Mouse (Mus musculus): ENCODE data around the gene Pkm.

The Pkm gene

GRCm38 (mm10) chr9:59655958-59656634 is at the start of gene Pkm:
TSS of gene Pkm (plus strand) at chr9:59656368.
- peak; percentile 98 for DNase-seq (ENCODE audit: low spot score)

GRCm38 (mm10) chr9:59610950-59611349 is 45.2 kb upstream of the Pkm start:
- no peak for DNase-seq (ENCODE audit: low spot score)

- no peak for DNase-seq (ENCODE audit: low spot score)
Measured at GRCm38 (mm10) chr9:59615797-59616196, 40.4 kb upstream of the Pkm start.

- DNase-seq (ENCODE audit: low spot score): peak; percentile 99
Measured at GRCm38 (mm10) chr9:59616622-59617306, 39.4 kb upstream of the Pkm start, which contains the start of gene Parp6. TSS of gene Parp6 (plus strand) at chr9:59617284.

GRCm38 (mm10) chr9:59617307-59617973 is 38.7 kb upstream of the Pkm start:
- DNase-seq (ENCODE audit: low spot score): no peak

GRCm38 (mm10) chr9:59638372-59638771 is 17.8 kb upstream of the Pkm start:
- no peak for DNase-seq (ENCODE audit: low spot score)

GRCm38 (mm10) chr9:59639936-59640335 is 16.2 kb upstream of the Pkm start:
- DNase-seq (ENCODE audit: low spot score): no peak

GRCm38 (mm10) chr9:59641320-59641719 is 14.8 kb upstream of the Pkm start:
- DNase-seq (ENCODE audit: low spot score): no peak

GRCm38 (mm10) chr9:59649911-59650310 is 6.3 kb upstream of the Pkm start:
- no peak for DNase-seq (ENCODE audit: low spot score)

- no peak for DNase-seq (ENCODE audit: low spot score)
Measured at GRCm38 (mm10) chr9:59653371-59653770, 2.8 kb upstream of the Pkm start.

GRCm38 (mm10) chr9:59654450-59654983 is 1.7 kb upstream of the Pkm start:
- no peak for DNase-seq (ENCODE audit: low spot score)

- DNase-seq (ENCODE audit: low spot score): peak; percentile 93
Measured at GRCm38 (mm10) chr9:59656635-59657617, 758 bp downstream of the Pkm start.

- no peak for DNase-seq (ENCODE audit: low spot score)
Measured at GRCm38 (mm10) chr9:59658146-59658545, 2.0 kb downstream of the Pkm start.

GRCm38 (mm10) chr9:59659036-59660026 is 3.2 kb downstream of the Pkm start:
- peak; percentile 86 for DNase-seq (ENCODE audit: low spot score)

GRCm38 (mm10) chr9:59660421-59660820 is 4.3 kb downstream of the Pkm start:
- DNase-seq (ENCODE audit: low spot score): no peak

GRCm38 (mm10) chr9:59661298-59661975 is 5.3 kb downstream of the Pkm start:
- DNase-seq (ENCODE audit: low spot score): no peak

- no peak for DNase-seq (ENCODE audit: low spot score)
Measured at GRCm38 (mm10) chr9:59663226-59663625, 7.1 kb downstream of the Pkm start.

GRCm38 (mm10) chr9:59663957-59664356 is 7.8 kb downstream of the Pkm start:
- no peak for DNase-seq (ENCODE audit: low spot score)

- DNase-seq (ENCODE audit: low spot score): no peak
Measured at GRCm38 (mm10) chr9:59664664-59665256, 8.6 kb downstream of the Pkm start.

Measured in yolk sac, embryonic 10.5 days (tissue).